In the genomic region with DNA sequence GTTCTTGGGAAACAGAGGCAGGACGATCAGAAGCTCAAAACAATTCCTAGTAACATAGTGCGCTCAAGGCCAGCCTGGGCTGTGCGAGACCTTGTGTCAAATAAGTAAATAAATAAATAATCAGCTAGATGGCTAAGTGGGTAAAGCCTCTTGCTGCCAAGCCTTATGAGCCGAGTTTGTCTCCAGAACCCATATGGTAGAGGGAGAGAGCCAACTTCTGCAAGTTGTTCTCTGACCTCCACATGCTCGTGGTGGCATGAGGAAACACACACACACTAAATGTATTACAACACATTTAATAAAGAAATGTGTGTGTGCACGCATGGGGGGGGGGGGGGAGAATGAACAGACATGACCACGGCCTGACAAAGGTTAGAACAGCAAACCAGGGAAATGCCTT, we compare ENCODE assay signal across 13 mouse cellular contexts.
"Had no signal": no experiment of that assay in that cellular context is flagged by ENCODE, and none has a peak within 500 bp of the region (broad histone marks: within the 10 kb centered on the region; RNA-seq: fewer than 3 reads in every experiment).

No protein-coding gene starts in this region.

- H3K27me3 ChIP-seq: kidney, embryonic 15.5 days; liver, embryonic 15.5 days; midbrain, embryonic 12.5 days; neural tube, embryonic 13.5 days had no signal

- H3K4me3 ChIP-seq: kidney, embryonic 15.5 days; limb, embryonic 10.5 days; liver, embryonic 15.5 days; midbrain, embryonic 12.5 days; neural tube, embryonic 13.5 days had no signal

- DNase-seq: kidney, postnatal 14 days; lung, adult 2 months; lung, postnatal 10 days; right cerebral cortex, postnatal 4 days; spleen, adult 18-20 months had no signal

- H3K4me1 ChIP-seq: liver, embryonic 15.5 days; midbrain, embryonic 12.5 days had no signal

- H3K36me3 ChIP-seq: kidney, embryonic 15.5 days; limb, embryonic 10.5 days; liver, embryonic 15.5 days; midbrain, embryonic 12.5 days; neural tube, embryonic 13.5 days had no signal

- H3K4me2 ChIP-seq: kidney, embryonic 15.5 days; liver, embryonic 11.5 days; liver, embryonic 15.5 days; midbrain, embryonic 12.5 days; neural tube, embryonic 13.5 days had no signal

- H3K9me3 ChIP-seq: kidney, embryonic 15.5 days; limb, embryonic 10.5 days; liver, embryonic 15.5 days; midbrain, embryonic 12.5 days; neural tube, embryonic 13.5 days had no signal

- H3K27ac ChIP-seq: liver, embryonic 15.5 days; macrophage; midbrain, embryonic 12.5 days had no signal

- ATAC-seq: midbrain, embryonic 16.5 days had no signal

- H3K9ac ChIP-seq: kidney, embryonic 15.5 days; liver, embryonic 15.5 days; midbrain, embryonic 12.5 days; neural tube, embryonic 13.5 days had no signal
